Mouse (Mus musculus): ENCODE results near the gene Elavl1. TPM values are rescaled to one million over a fixed set of nuclear protein-coding genes. Genes with fewer than 3 reads are reported as not detected.

Gene Elavl1
- polyA plus RNA-seq, 1 experiment from 2014 or later: 38.9 TPM

DNA sequence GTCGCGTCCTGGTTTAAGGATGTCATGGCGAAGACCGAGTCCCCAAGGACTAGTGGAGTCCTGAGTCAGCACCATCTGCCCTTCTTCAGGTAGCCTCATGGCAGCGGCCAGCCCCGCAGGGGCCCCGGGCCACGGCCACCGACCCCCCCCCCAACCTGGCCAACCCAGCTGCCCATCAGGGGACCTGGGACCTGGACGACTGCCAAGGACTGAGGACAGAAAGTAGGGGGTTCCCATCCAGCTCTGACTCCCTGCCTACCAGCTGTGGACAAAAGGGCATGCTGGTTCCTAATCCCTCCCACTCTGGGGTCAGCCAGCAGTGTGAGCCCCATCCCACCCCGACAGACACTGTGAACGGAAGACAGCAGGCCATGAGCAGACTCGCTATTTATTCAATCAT lies 79.5 kb downstream of the Elavl1 start:
- Histone ChIP-seq H3K79me2 (ENCODE audit: inconsistent target) (peaks cover 23% of the 10 kb centered on the region), H3K4me3 (ENCODE audit: inconsistent target) (no peak overlapping the region), H3K27ac (no peak overlapping the region), H3K36me3 (ENCODE audit: inconsistent target) (peaks cover 53% of the 10 kb centered on the region)
- 96% methylated on average over 13 of the region's 13 CpGs for WGBS (ENCODE audit: missing documents)

DNA sequence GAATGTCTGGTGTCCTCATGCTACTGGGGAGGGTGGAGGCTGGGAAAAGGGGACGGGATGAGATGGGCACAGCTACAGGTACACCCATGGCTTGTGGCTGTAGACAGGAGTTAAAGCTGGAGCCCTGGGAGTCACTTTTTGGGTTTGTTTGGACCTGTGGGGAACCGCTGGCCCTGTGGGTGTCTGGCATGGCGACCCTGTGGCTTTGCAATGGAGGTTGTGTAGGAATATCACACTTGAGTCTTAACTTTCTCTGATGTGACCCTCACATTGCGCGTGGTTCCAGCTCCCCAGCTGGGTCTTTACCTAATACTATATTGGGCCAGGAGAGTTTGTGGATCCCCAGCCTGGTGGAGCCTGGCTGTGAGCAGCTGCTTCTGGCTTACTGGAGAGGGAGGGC lies 80.2 kb downstream of the Elavl1 start:
- Histone ChIP-seq H3K36me3 (ENCODE audit: inconsistent target) (peaks cover 53% of the 10 kb centered on the region), H3K79me2 (ENCODE audit: inconsistent target) (peaks cover 29% of the 10 kb centered on the region), H3K4me3 (ENCODE audit: inconsistent target) (no peak overlapping the region), H3K27ac (no peak overlapping the region)
- WGBS (ENCODE audit: missing documents): 98% methylated on average over 5 of the region's 5 CpGs

DNA sequence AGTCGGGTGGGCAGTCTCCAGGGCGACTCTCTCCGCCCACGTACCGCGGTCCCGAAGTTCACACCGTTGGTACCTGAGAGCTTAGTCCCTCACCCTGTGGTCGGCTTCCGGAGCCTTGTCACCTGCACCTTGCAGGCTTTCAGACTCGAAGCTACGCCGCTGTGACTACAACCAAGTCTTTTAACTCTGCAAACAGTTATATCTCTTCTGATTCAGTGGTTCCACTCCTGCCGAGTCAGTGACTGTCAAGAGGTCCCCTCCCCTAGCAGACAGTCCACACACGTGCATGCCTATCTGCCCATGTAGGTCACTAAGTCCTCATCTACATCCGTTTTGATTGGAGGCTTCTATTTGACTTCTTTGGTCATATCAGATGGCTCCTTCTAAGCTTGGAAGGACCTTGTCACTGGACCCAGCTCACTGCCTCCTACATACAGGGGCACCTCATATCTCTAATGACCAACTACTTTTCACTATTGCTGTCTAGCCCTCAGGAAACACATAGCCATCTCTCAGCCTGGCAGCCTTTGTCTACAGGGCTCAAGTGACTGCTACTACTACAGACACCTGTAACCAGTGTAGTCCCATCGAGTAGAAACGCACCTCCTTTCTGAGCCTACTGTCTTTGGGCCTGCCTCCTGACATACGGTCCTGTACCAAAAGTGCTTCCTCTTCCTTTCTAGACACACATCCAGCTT lies 85.9 kb downstream of the Elavl1 start:
- H3K79me2 ChIP-seq (ENCODE audit: inconsistent target): peaks cover 41% of the 10 kb centered on the region
- peaks cover 20% of the 10 kb centered on the region for H3K36me3 ChIP-seq (ENCODE audit: inconsistent target)
- H3K27ac ChIP-seq: peak overlapping the region; percentile 73
- WGBS (ENCODE audit: missing documents): 6% methylated on average over 19 of the region's 19 CpGs
- peak overlapping the region; percentile 92 for H3K4me3 ChIP-seq (ENCODE audit: inconsistent target)

DNA sequence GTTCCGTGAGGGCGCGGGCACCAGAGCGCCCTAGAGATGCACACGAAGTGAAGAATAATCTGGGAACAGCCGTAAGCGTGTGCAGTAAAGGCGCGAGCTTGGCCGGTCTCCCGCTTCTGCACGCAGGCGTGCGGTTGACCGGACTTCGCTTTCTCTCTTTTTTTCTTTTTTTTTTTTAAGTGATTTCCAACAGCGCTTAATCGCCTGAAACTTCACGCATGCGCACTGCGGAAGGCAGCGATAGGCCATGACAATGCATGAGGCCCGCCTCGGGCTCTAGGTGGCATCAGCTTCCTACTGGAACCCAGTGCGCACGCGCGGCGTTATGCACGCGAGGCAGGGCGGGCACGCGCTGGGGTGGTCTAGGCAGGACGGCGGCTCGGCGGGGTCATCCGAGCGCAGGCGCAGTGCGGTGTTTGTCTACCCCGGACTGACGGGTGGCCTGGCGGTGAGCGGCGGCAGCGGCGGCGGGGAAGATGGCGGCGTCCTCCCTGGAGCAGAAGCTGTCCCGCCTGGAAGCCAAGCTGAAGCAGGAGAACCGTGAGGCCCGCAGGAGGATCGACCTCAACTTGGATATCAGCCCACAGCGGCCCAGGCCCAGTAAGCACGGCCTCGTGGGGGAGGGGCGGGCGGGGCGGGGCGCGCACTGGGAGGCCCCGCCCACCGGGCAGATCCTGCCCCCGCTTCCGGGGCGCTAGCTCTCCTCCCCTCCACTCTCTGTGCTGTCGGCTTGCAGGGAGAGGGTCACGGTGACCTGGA lies 86.6 kb downstream of the Elavl1 start, which contains the start of the genes Map2k7 and Gm49320:
TSS of gene Map2k7 (plus strand) at position 307 of the 759 bp plus-strand sequence.
TSS of gene Gm49320 (plus strand) at position 432 of the 759 bp plus-strand sequence.
- peaks cover 13% of the 10 kb centered on the region for H3K36me3 ChIP-seq (ENCODE audit: inconsistent target)
- H3K27ac ChIP-seq: peak within 1 kb of the TSS; percentile 87
- 1% methylated on average over 67 of the region's 71 CpGs for WGBS (ENCODE audit: missing documents)
- peaks cover 41% of the 10 kb centered on the region for H3K79me2 ChIP-seq (ENCODE audit: inconsistent target)
- H3K4me3 ChIP-seq (ENCODE audit: inconsistent target): peak within 1 kb of the TSS; percentile 92

DNA sequence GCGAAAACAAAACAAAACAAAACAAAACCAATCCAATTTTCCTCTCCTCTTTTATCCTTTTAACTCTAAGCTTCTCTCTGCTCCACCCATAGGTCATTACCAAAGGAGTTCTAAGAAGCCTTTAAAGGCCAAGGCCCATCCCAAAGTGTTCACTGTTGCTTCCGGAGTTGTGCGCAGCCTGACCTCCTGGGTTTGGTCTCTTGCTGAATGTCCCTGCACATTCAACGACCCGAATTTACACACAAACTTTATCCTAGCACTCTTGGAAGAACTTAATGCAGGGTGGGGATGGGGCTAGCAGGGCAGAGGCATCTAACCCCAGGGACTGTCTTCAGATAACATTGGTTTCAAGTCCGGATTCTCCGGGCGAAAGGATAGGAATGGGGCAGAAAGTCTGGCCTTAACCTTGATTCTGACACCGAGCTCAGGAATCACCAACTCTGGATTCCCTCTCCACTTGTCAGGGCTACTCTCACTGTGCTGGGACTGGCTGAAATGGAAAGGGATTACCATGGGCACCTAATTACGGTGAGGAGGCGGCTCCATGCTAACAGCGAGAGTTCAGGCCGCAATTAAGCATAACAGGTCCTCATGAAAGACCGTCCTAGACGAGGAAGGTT lies 87.3 kb downstream of the Elavl1 start:
- peak overlapping the region; percentile 87 for H3K27ac ChIP-seq
- peak overlapping the region; percentile 56 for H3K4me3 ChIP-seq (ENCODE audit: inconsistent target)
- H3K79me2 ChIP-seq (ENCODE audit: inconsistent target): peaks cover 40% of the 10 kb centered on the region
- 24% methylated on average over 15 of the region's 15 CpGs for WGBS (ENCODE audit: missing documents)
- peaks cover 6% of the 10 kb centered on the region; the same call in 1 of the 2 replicates for H3K36me3 ChIP-seq (ENCODE audit: inconsistent target)

Other genes with a start within 250 kb of the Elavl1 start
- not detected in 3 replicates for gene Cd209f, start 219.6 kb downstream of the Elavl1 start, polyA plus RNA-seq (2018)
- not detected in 3 replicates for gene Cd209g, start 191.3 kb downstream of the Elavl1 start, polyA plus RNA-seq (2018)
- gene Evi5l, start 158.8 kb downstream of the Elavl1 start, polyA plus RNA-seq (2018): 6.2 to 7.8 TPM (median 7.6 TPM) in 3 replicates
- gene Prr36, start 108.0 kb downstream of the Elavl1 start, polyA plus RNA-seq (2018): 0.03 TPM in 1 of 3 replicates, not detected in the others
- gene Lrrc8e, start 98.6 kb downstream of the Elavl1 start, polyA plus RNA-seq (2018): not detected in 3 replicates
- 21.7 to 28.2 TPM (median 26.9 TPM) in 3 replicates for gene Map2k7, start 86.7 kb downstream of the Elavl1 start, polyA plus RNA-seq (2018)
- gene Gm49320, start 86.5 kb downstream of the Elavl1 start, polyA plus RNA-seq (2018): 0.10 to 0.22 TPM in 2 of 3 replicates, not detected in the other
- 0.36 to 1.4 TPM (median 0.42 TPM) in 3 replicates for gene Tgfbr3l, start 77.2 kb downstream of the Elavl1 start, polyA plus RNA-seq (2018)
- 8.9 to 16.2 TPM (median 13.4 TPM) in 3 replicates for gene Snapc2, start 72.3 kb downstream of the Elavl1 start, polyA plus RNA-seq (2018)
- not detected in 3 replicates for gene Ctxn1, start 66.1 kb downstream of the Elavl1 start, polyA plus RNA-seq (2018)
- gene Timm44, start 49.5 kb downstream of the Elavl1 start, polyA plus RNA-seq (2018): 41.5 to 47.7 TPM (median 45.0 TPM) in 3 replicates
- 7.1 to 8.6 TPM (median 7.9 TPM) in 3 replicates for gene Ccl25, start 203 bp downstream of the Elavl1 start, polyA plus RNA-seq (2018)
- 0.17 to 1.8 TPM (median 0.42 TPM) in 3 replicates for gene Cers4, start 167.6 kb upstream of the Elavl1 start, polyA plus RNA-seq (2018)

All from macrophage (primary cell).